Mouse (Mus musculus): ENCODE measurements around the gene Gtsf1l. TPM values are rescaled to one million over a fixed set of nuclear protein-coding genes. Genes with fewer than 3 reads are reported as not detected.
A peak's percentile ranks its signal among the peaks of the same experiment; 100 is the strongest.

Gtsf1l gene
- polyA plus RNA-seq, 2 experiments: not detected

DNA sequence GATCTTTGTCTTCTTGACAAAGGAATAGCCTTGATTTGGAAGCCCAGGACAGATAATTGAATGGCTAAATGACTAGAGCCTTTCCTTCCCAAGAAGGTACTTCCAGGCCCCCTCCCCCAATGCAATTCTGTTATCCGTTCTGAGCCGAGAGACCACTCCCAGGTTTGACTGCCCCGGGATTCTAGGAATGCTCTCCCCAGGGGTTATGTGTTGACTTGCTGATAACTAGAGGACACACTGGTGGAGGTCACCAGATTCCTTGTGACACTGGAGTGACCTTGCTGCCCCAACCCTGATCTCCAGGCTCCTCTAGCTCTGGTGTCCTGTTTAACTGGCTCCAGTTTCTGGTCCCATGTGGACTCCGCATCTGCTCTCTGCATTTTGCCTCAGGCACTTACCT is 35.6 kb downstream of the Gtsf1l start:
- no peak for TF ChIP-seq POLR2A (IDR thresholded peaks at IDR 0.05; ENCODE audit: borderline replicate concordance, extremely low read depth, insufficient read depth, insufficient read length)
- 38% methylated on average over 4 of the region's 4 CpGs for WGBS
- DNase-seq (ENCODE audit: low spot score): no peak

GRCm38 (mm10) chr2:163051691-163052090 is 36.0 kb downstream of the Gtsf1l start:
- Histone ChIP-seq H3K4me3 (replicated peaks; ENCODE audit: low read length) (no peak overlapping the region), H3K36me3 (ENCODE audit: control insufficient read depth, insufficient read depth, low read length) (peaks cover 12% of the 10 kb centered on the region), H3K27me3 (ENCODE audit: control insufficient read depth, insufficient read depth, low read length) (no peaks in the 10 kb centered on the region), H3K4me2 (replicated peaks; ENCODE audit: low read depth, low read length, severe bottlenecking) (no peak overlapping the region), H3K4me1 (ENCODE audit: control insufficient read depth, insufficient read depth, low read length) (peaks cover 10% of the 10 kb centered on the region; the same call in 1 of the 2 replicates), H3K9me3 (ENCODE audit: control insufficient read depth, low read length) (no peaks in the 10 kb centered on the region), H3K9ac (ENCODE audit: low read depth, low read length, severe bottlenecking) (no peak overlapping the region), H3K27ac (replicated peaks; ENCODE audit: low read depth, low read length) (no peak overlapping the region)
- DNase-seq (ENCODE audit: low spot score) (no peak), ATAC-seq (ENCODE audit: low FRiP score, low read depth) (no peak)
- no peak for TF ChIP-seq POLR2A (IDR thresholded peaks at IDR 0.05; ENCODE audit: borderline replicate concordance, extremely low read depth, insufficient read depth, insufficient read length)
- WGBS: 61% methylated on average over 1 of the region's 1 CpGs

More for the DNA sequence above, 35.6 kb downstream of the Gtsf1l start:
- no peak overlapping the region for H3K4me3 ChIP-seq (replicated peaks; ENCODE audit: low read length)
- no peak overlapping the region for H3K9ac ChIP-seq (ENCODE audit: low read depth, low read length, severe bottlenecking)
- no peak overlapping the region for H3K27ac ChIP-seq (replicated peaks; ENCODE audit: low read depth, low read length)
- H3K27me3 ChIP-seq (ENCODE audit: control insufficient read depth, insufficient read depth, low read length): no peaks in the 10 kb centered on the region
- ATAC-seq (ENCODE audit: low FRiP score, low read depth): no peak
- peaks cover 10% of the 10 kb centered on the region; the same call in 1 of the 2 replicates for H3K4me1 ChIP-seq (ENCODE audit: control insufficient read depth, insufficient read depth, low read length)
- H3K4me2 ChIP-seq (replicated peaks; ENCODE audit: low read depth, low read length, severe bottlenecking): no peak overlapping the region
- H3K36me3 ChIP-seq (ENCODE audit: control insufficient read depth, insufficient read depth, low read length): peaks cover 8% of the 10 kb centered on the region
- no peaks in the 10 kb centered on the region for H3K9me3 ChIP-seq (ENCODE audit: control insufficient read depth, low read length)

- DNase-seq (ENCODE audit: low spot score): no peak
- TF ChIP-seq POLR2A (IDR thresholded peaks at IDR 0.05; ENCODE audit: borderline replicate concordance, extremely low read depth, insufficient read depth, insufficient read length): no peak
- Histone ChIP-seq H3K36me3 (ENCODE audit: control insufficient read depth, insufficient read depth, low read length) (peaks cover 34% of the 10 kb centered on the region), H3K4me1 (ENCODE audit: control insufficient read depth, insufficient read depth, low read length) (no peaks in the 10 kb centered on the region), H3K4me3 (replicated peaks; ENCODE audit: low read length) (no peak overlapping the region), H3K9ac (ENCODE audit: low read depth, low read length, severe bottlenecking) (no peak overlapping the region), H3K27ac (replicated peaks; ENCODE audit: low read depth, low read length) (no peak overlapping the region), H3K4me2 (replicated peaks; ENCODE audit: low read depth, low read length, severe bottlenecking) (no peak overlapping the region), H3K27me3 (ENCODE audit: control insufficient read depth, insufficient read depth, low read length) (no peaks in the 10 kb centered on the region), H3K9me3 (ENCODE audit: control insufficient read depth, low read length) (no peaks in the 10 kb centered on the region)
- WGBS: 95% methylated on average over 2 of the region's 2 CpGs
- ATAC-seq (ENCODE audit: low FRiP score, low read depth): no peak
Observed at GRCm38 (mm10) chr2:163049116-163049515, 38.5 kb downstream of the Gtsf1l start.

DNA sequence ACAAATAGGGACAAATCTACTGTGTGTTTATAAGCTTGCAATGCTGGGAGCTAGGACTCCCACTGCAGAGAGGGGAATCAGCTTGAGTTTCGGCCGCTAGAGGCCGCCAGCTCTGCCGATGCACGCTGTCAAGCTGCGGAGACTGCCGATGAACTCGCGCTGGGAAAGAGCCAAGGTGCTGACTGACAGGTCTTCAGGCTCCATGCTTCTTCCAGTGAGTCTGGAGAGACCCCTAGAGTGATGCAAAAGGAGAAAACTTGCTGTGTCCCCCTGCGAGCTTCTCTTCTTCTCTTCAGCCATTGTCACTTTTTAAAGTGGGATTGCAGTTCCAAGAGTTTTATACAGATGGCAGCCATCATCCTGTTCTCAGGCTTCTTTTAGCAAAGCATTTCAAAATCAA is 39.5 kb downstream of the Gtsf1l start:
- H3K4me3 ChIP-seq (replicated peaks; ENCODE audit: low read length): peak overlapping the region; percentile 6; the same call in 1 of the 2 replicates

DNA sequence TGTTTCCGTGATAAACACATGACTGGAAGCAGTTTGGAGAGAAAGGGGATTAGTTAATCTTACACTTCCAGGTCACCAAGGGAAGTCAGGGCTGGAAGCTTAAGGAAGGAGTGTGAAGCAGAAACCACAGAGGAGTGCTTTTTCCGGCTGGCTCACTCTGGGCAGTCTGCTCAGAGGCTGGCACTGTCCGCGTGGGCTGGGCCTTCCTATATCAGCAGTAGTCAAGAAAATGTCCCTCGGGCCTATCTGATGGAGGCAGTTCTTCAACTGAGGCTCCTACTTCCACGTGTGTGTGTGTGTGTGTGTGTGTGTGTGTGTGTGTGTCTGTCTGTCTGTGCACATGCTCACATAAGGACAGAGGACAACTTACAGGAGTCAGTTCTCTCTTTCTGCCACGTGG is 47.7 kb downstream of the Gtsf1l start:
- no peaks in the 10 kb centered on the region for H3K27me3 ChIP-seq (ENCODE audit: control insufficient read depth, insufficient read depth, low read length)
- H3K4me1 ChIP-seq (ENCODE audit: control insufficient read depth, insufficient read depth, low read length): no peaks in the 10 kb centered on the region
- H3K9me3 ChIP-seq (ENCODE audit: control insufficient read depth, low read length): no peaks in the 10 kb centered on the region
- no peak overlapping the region for H3K4me3 ChIP-seq (replicated peaks; ENCODE audit: low read length)
- H3K36me3 ChIP-seq (ENCODE audit: control insufficient read depth, insufficient read depth, low read length): peaks cover 86% of the 10 kb centered on the region
- WGBS: 89% methylated on average over 7 of the region's 7 CpGs
- ATAC-seq (ENCODE audit: low FRiP score, low read depth): no peak
- TF ChIP-seq POLR2A (IDR thresholded peaks at IDR 0.05; ENCODE audit: borderline replicate concordance, extremely low read depth, insufficient read depth, insufficient read length): no peak
- H3K27ac ChIP-seq (replicated peaks; ENCODE audit: low read depth, low read length): no peak overlapping the region
- no peak overlapping the region for H3K4me2 ChIP-seq (replicated peaks; ENCODE audit: low read depth, low read length, severe bottlenecking)
- DNase-seq (ENCODE audit: low spot score): no peak
- no peak overlapping the region for H3K9ac ChIP-seq (ENCODE audit: low read depth, low read length, severe bottlenecking)

More for the DNA sequence above, 39.5 kb downstream of the Gtsf1l start:
- peak; percentile 71; the same call in 1 of the 2 replicates for ATAC-seq (ENCODE audit: low FRiP score, low read depth)
- no peak for TF ChIP-seq POLR2A (IDR thresholded peaks at IDR 0.05; ENCODE audit: borderline replicate concordance, extremely low read depth, insufficient read depth, insufficient read length)
- H3K36me3 ChIP-seq (ENCODE audit: control insufficient read depth, insufficient read depth, low read length): peaks cover 42% of the 10 kb centered on the region
- no peaks in the 10 kb centered on the region for H3K27me3 ChIP-seq (ENCODE audit: control insufficient read depth, insufficient read depth, low read length)
- 2% methylated on average over 10 of the region's 10 CpGs for WGBS
- H3K9ac ChIP-seq (ENCODE audit: low read depth, low read length, severe bottlenecking): no peak overlapping the region
- H3K9me3 ChIP-seq (ENCODE audit: control insufficient read depth, low read length): no peaks in the 10 kb centered on the region
- H3K4me1 ChIP-seq (ENCODE audit: control insufficient read depth, insufficient read depth, low read length): no peaks in the 10 kb centered on the region
- peak; percentile 82 for DNase-seq (ENCODE audit: low spot score)
- peak overlapping the region; percentile 48 for H3K4me2 ChIP-seq (replicated peaks; ENCODE audit: low read depth, low read length, severe bottlenecking)
- no peak overlapping the region for H3K27ac ChIP-seq (replicated peaks; ENCODE audit: low read depth, low read length)

Small RNA genes within 50 kb of the gene (microRNA-seq; reads per million reads assigned to microRNA genes)
- gene Gm22174 (not detected), gene Mir7003 (not detected)

Other genes with a start within 250 kb of the Gtsf1l start
- 489 and 535 TPM in 2 replicates for gene Srsf6, start 156.3 kb downstream of the Gtsf1l start, polyA plus RNA-seq (2012; rRNA removed)
- gene Srsf6, start 156.3 kb downstream of the Gtsf1l start, polyA plus RNA-seq (2014; fragmentation: Nextera tagmentation; extraction: Ambion mirVana): 197 and 210 TPM in 2 replicates
- gene L3mbtl1, start 144.4 kb downstream of the Gtsf1l start, polyA plus RNA-seq (2012; rRNA removed): 0.72 and 0.78 TPM in 2 replicates
- gene L3mbtl1, start 144.4 kb downstream of the Gtsf1l start, polyA plus RNA-seq (2014; fragmentation: Nextera tagmentation; extraction: Ambion mirVana): 0.21 and 0.29 TPM in 2 replicates
- 0.03 TPM in 1 of 2 replicates, not detected in the other for gene Sgk2, start 100.5 kb downstream of the Gtsf1l start, polyA plus RNA-seq (2012; rRNA removed)
- gene Sgk2, start 100.5 kb downstream of the Gtsf1l start, polyA plus RNA-seq (2014; fragmentation: Nextera tagmentation; extraction: Ambion mirVana): 0.10 TPM in 1 of 2 replicates, not detected in the other
- gene Ift52, start 70.5 kb downstream of the Gtsf1l start, polyA plus RNA-seq (2012; rRNA removed): 33.3 and 39.7 TPM in 2 replicates
- 45.8 and 50.6 TPM in 2 replicates for gene Ift52, start 70.5 kb downstream of the Gtsf1l start, polyA plus RNA-seq (2014; fragmentation: Nextera tagmentation; extraction: Ambion mirVana)
- 26.0 and 28.3 TPM in 2 replicates for gene Mybl2, start 33.2 kb downstream of the Gtsf1l start, polyA plus RNA-seq (2012; rRNA removed)
- 17.4 and 18.9 TPM in 2 replicates for gene Mybl2, start 33.2 kb downstream of the Gtsf1l start, polyA plus RNA-seq (2014; fragmentation: Nextera tagmentation; extraction: Ambion mirVana)
- 10.3 and 17.1 TPM in 2 replicates for gene Tox2, start 115.3 kb upstream of the Gtsf1l start, polyA plus RNA-seq (2012; rRNA removed)
- gene Tox2, start 115.3 kb upstream of the Gtsf1l start, polyA plus RNA-seq (2014; fragmentation: Nextera tagmentation; extraction: Ambion mirVana): 4.8 and 5.6 TPM in 2 replicates